Mouse (Mus musculus) cerebellum, adult 2 months (tissue): ENCODE measurements around the gene 4930562C15Rik.

ENCODE experiments used
- CTCF ChIP-seq: fragments of 200-500 bp; IDR thresholded peaks from 2 replicates; pipeline ENCODE4 v1.5.1; 2011; ENCODE audit warnings: low read depth, mild to moderate bottlenecking, control low read depth, low read length, moderate library complexity, borderline replicate concordance; ENCODE audit not compliant: insufficient read depth
- POLR2A ChIP-seq: fragments of 200-500 bp; IDR thresholded peaks from 2 replicates; pipeline ENCODE4 v1.6.1; 2011; ENCODE audit warnings: low read length, control low read depth, borderline replicate concordance; ENCODE audit not compliant: insufficient read depth

DNA sequence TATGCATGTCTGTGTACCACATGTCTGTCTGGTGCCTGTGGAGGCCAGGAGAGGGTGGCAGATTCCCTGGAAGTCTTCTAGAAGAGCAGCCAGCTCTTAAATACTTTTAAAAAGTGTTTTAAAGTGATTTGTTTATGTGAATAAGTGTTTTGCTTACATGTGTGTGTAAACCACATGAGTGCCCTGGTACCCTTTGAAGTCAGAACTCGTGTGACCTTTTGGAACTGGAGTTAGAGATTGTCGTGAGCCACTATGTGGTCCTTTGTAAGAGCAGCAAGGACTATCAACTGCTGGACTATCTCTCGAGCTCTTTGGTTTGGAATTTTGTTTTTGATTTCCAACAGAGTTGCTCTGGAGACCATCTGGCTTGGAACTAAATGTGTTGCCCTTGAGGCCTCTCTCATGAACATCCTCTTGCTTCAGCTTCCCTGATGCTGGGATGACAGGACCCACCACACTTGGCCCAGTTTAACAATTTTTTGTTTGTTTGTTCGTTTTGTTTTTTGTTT lies 55.0 kb downstream of the 4930562C15Rik start:
- TF ChIP-seq CTCF (no peak), POLR2A (no peak)
